Mouse (Mus musculus) limb, embryonic 11.5 days (tissue): Measurements from ENCODE around the gene Wdr59. TPM values are rescaled to one million over a fixed set of nuclear protein-coding genes. Genes with fewer than 3 reads are reported as not detected.

Experiments
- ATAC-seq: fragments of 200-750 bp; cut with Nextera tagmentation; 2 replicates; pipeline ENCODE4 v1.8.0; 2017; ENCODE audit warnings: low read depth; ENCODE audit not compliant: insufficient number of reproducible peaks, low FRiP score, low TSS enrichment
- DNase-seq: peaks from one replicate; pipeline ENCODE4 v3.0.0-alpha.2; 2015; ENCODE audit warnings: low spot score
- H3K27ac ChIP-seq: fragments of 300-500 bp; sonication (generic); replicated peaks from 2 replicates; pipeline ENCODE4 v1.5.1; 2014; ENCODE audit warnings: low read depth, mild to moderate bottlenecking, low read length
- H3K27me3 ChIP-seq: fragments of 300-500 bp; sonication (generic); 2 replicates; pipeline ENCODE4 v1.6.1; 2014; ENCODE audit warnings: mild to moderate bottlenecking, low read length, mixed read lengths; ENCODE audit not compliant: control insufficient read depth, insufficient read depth
- H3K36me3 ChIP-seq: fragments of 300-500 bp; sonication (generic); 2 replicates; pipeline ENCODE4 v1.6.1; 2014; ENCODE audit warnings: mild to moderate bottlenecking, low read length, moderate library complexity, mixed read lengths; ENCODE audit not compliant: control insufficient read depth, insufficient read depth
- H3K4me1 ChIP-seq: fragments of 300-500 bp; sonication (generic); 2 replicates; pipeline ENCODE4 v1.6.1; 2014; ENCODE audit warnings: low read length, mixed read lengths; ENCODE audit not compliant: control insufficient read depth, insufficient read depth
- H3K4me2 ChIP-seq: fragments of 300-500 bp; sonication (generic); 2 replicates; pipeline ENCODE4 v1.6.1; 2014; ENCODE audit warnings: low read depth, mild to moderate bottlenecking, moderate library complexity; ENCODE audit not compliant: severe bottlenecking
- H3K4me3 ChIP-seq: fragments of 300-500 bp; sonication (generic); 2 replicates; pipeline ENCODE4 v1.5.1; 2014; ENCODE audit warnings: low read depth, low read length
- H3K9ac ChIP-seq: fragments of 300-500 bp; sonication (generic); 2 replicates; pipeline ENCODE4 v1.6.1; 2014; ENCODE audit warnings: mild to moderate bottlenecking, low read length
- H3K9me3 ChIP-seq: fragments of 300-500 bp; sonication (generic); 2 replicates; pipeline ENCODE4 v1.6.1; 2016; ENCODE audit warnings: low read length; ENCODE audit not compliant: control insufficient read depth
- WGBS: fragments of 180-500 bp; shearing (Covaris S2); extraction: QIAGEN DNeasy Blood & Tissue Kit; methylation state at CpG from one replicate; pipeline ENCODE4 v1.1.7; 2014; 5-methylcytosine and 5-hydroxymethylcytosine counted together
- polyA plus RNA-seq: library from polyadenylated mRNA; unstranded; fragments of >200 nt; fragmentation: Nextera tagmentation; extraction: Ambion mirVana; gene quantifications from 2 replicates; pipeline ENCODE4 v1.2.1, GENCODE M21; 2014

Wdr59 gene
- polyA plus RNA-seq, 1 experiment from 2014 or later = 4.5 TPM

- Histone ChIP-seq H3K27ac (no peak overlapping the region), H3K4me1 (no peaks in the 10 kb centered on the region), H3K4me3 (no peak overlapping the region), H3K9me3 (no peaks in the 10 kb centered on the region), H3K27me3 (no peaks in the 10 kb centered on the region), H3K4me2 (no peak overlapping the region), H3K36me3 (peaks cover 4% of the 10 kb centered on the region; the same call in 1 of the 2 replicates), H3K9ac (no peak overlapping the region)
- DNase-seq = no peak
- no peak for ATAC-seq
- WGBS = 88% methylated on average over 3 of the region's 3 CpGs
These were observed 25.3 kb upstream of the Wdr59 start for GRCm38 (mm10) chr8:111547144-111547543.

GRCm38 (mm10) chr8:111545406-111546156, 23.7 kb upstream of the Wdr59 start:
- H3K36me3 ChIP-seq = peaks cover 4% of the 10 kb centered on the region; the same call in 1 of the 2 replicates
- no peak overlapping the region for H3K4me2 ChIP-seq
- 90% methylated on average over 8 of the region's 8 CpGs for whole genome bisulfite sequencing

GRCm38 (mm10) chr8:111543712-111544380, 22.0 kb upstream of the Wdr59 start:
- Histone ChIP-seq H3K9me3 (no peaks in the 10 kb centered on the region), H3K4me1 (peaks cover 12% of the 10 kb centered on the region; the same call in 1 of the 2 replicates), H3K36me3 (peaks cover 4% of the 10 kb centered on the region; the same call in 1 of the 2 replicates), H3K4me2 (no peak overlapping the region), H3K27ac (no peak overlapping the region), H3K4me3 (no peak overlapping the region), H3K9ac (no peak overlapping the region), H3K27me3 (no peaks in the 10 kb centered on the region)
- no peak for DNase-seq
- 94% methylated on average over 9 of the region's 9 CpGs for WGBS
- no peak for ATAC-seq

More at GRCm38 (mm10) chr8:111545406-111546156, 23.7 kb upstream of the Wdr59 start:
- Histone ChIP-seq H3K4me3 (no peak overlapping the region), H3K27ac (no peak overlapping the region), H3K9me3 (no peaks in the 10 kb centered on the region), H3K27me3 (no peaks in the 10 kb centered on the region), H3K9ac (no peak overlapping the region), H3K4me1 (0 out of 2 replicates have a peak, but pooled peaks cover 5% of the 10 kb centered on the region)
- DNase-seq (no peak), ATAC-seq (no peak)

GRCm38 (mm10) chr8:111539422-111540076, 17.7 kb upstream of the Wdr59 start:
- Histone ChIP-seq H3K36me3 (no peaks in the 10 kb centered on the region), H3K9me3 (no peaks in the 10 kb centered on the region), H3K4me3 (0 out of 2 replicates have a peak overlapping the region, but pooled peaks have one; percentile 1), H3K27ac (no peak overlapping the region), H3K27me3 (no peaks in the 10 kb centered on the region), H3K4me2 (peak overlapping the region; percentile 37), H3K9ac (no peak overlapping the region), H3K4me1 (peaks cover 12% of the 10 kb centered on the region; the same call in 1 of the 2 replicates)
- DNase-seq = no peak
- ATAC-seq = no peak
- 81% methylated on average over 10 of the region's 10 CpGs for WGBS

GRCm38 (mm10) chr8:111538194-111538593, 16.3 kb upstream of the Wdr59 start:
- DNase-seq (no peak), ATAC-seq (no peak)
- H3K4me3 ChIP-seq = peak overlapping the region; percentile 99
- no peaks in the 10 kb centered on the region for H3K9me3 ChIP-seq
- H3K27ac ChIP-seq = no peak overlapping the region
- no peaks in the 10 kb centered on the region for H3K27me3 ChIP-seq
- 25% methylated on average over 2 of the region's 2 CpGs for whole genome bisulfite sequencing
- H3K36me3 ChIP-seq = no peaks in the 10 kb centered on the region
- peak overlapping the region; percentile 74 for H3K4me2 ChIP-seq
- no peak overlapping the region for H3K9ac ChIP-seq
- H3K4me1 ChIP-seq = peaks cover 12% of the 10 kb centered on the region; the same call in 1 of the 2 replicates

GRCm38 (mm10) chr8:111537765-111538158, 15.9 kb upstream of the Wdr59 start:
- ATAC-seq = no peak

GRCm38 (mm10) chr8:111536978-111537764, 15.3 kb upstream of the Wdr59 start:
- DNase-seq (peak; percentile 67), ATAC-seq (peak; percentile 56)
- peak overlapping the region; percentile 89 for H3K27ac ChIP-seq
- H3K9ac ChIP-seq = peak overlapping the region; percentile 98
- 1% methylated on average over 52 of the region's 64 CpGs for WGBS
- no peaks in the 10 kb centered on the region for H3K27me3 ChIP-seq
- H3K4me3 ChIP-seq = peak overlapping the region; percentile 99
- H3K4me1 ChIP-seq = peaks cover 12% of the 10 kb centered on the region; the same call in 1 of the 2 replicates
- H3K36me3 ChIP-seq = no peaks in the 10 kb centered on the region
- peak overlapping the region; percentile 74 for H3K4me2 ChIP-seq
- no peaks in the 10 kb centered on the region for H3K9me3 ChIP-seq

More at GRCm38 (mm10) chr8:111537765-111538158, 15.9 kb upstream of the Wdr59 start:
- Histone ChIP-seq H3K4me3 (peak overlapping the region; percentile 99), H3K4me2 (peak overlapping the region; percentile 74), H3K36me3 (no peaks in the 10 kb centered on the region), H3K9me3 (no peaks in the 10 kb centered on the region), H3K9ac (peak overlapping the region; percentile 98), H3K27me3 (no peaks in the 10 kb centered on the region), H3K4me1 (peaks cover 12% of the 10 kb centered on the region; the same call in 1 of the 2 replicates), H3K27ac (no peak overlapping the region)
- DNase-seq = no peak
- WGBS = 10% methylated on average over 8 of the region's 8 CpGs
